Mouse (Mus musculus) cortical plate, adult 2 months (tissue): ENCODE results near the gene Mmp8.

ENCODE experiments used
- CTCF ChIP-seq: fragments of 200-500 bp; IDR thresholded peaks from 2 replicates; pipeline ENCODE4 v1.5.1; 2011; ENCODE audit warnings: mild to moderate bottlenecking, control low read depth, low read length; ENCODE audit not compliant: insufficient read depth; ENCODE audit errors: extremely low read depth
- POLR2A ChIP-seq: fragments of 200-500 bp; IDR thresholded peaks from 2 replicates; pipeline ENCODE4 v1.6.1; 2011; ENCODE audit warnings: mild to moderate bottlenecking, low read length, control low read depth; ENCODE audit not compliant: insufficient read depth; ENCODE audit errors: extremely low read depth

- TF ChIP-seq CTCF (no peak), POLR2A (no peak)
Observed at GRCm38 (mm10) chr9:7544923-7545457, 13.3 kb upstream of the Mmp8 start.
